Comparison of ENCODE assay signal across 16 mouse cellular contexts in genomic region chr10:119684377-119684826, GRCm38 (mm10).
DNase-seq lines count a peak whose midpoint lies in the region; ATAC-seq lines count a peak whose summit lies in the region.
"Had no signal": no experiment of that assay in that cellular context is flagged by ENCODE, and none has a peak within 500 bp of the region (broad histone marks: within the 10 kb centered on the region; RNA-seq: fewer than 3 reads in every experiment).

No protein-coding gene starts in this region.

- peak; percentile 73 for ATAC-seq in forebrain, embryonic 11.5 days (replicated peaks; ENCODE audit: low FRiP score)
- peak; percentile 78 for ATAC-seq in hindbrain, embryonic 16.5 days
- ATAC-seq in neural tube, embryonic 15.5 days (ENCODE audit: low FRiP score), result no peak; the same call in 1 of the 2 replicates
- ATAC-seq in cerebellum, adult (ENCODE audit: insufficient number of reproducible peaks, low FRiP score, low TSS enrichment), result no peak

- H3K36me3 ChIP-seq in forebrain, embryonic 11.5 days (ENCODE audit: control insufficient read depth, insufficient read depth, low read length), result no peaks in the 10 kb centered on the region
- H3K36me3 ChIP-seq in hindbrain, embryonic 16.5 days (ENCODE audit: control insufficient read depth, insufficient read depth, low read length), result no peaks in the 10 kb centered on the region
- H3K36me3 ChIP-seq in neural tube, embryonic 15.5 days, result no peaks in the 10 kb centered on the region

- 0 out of 2 replicates have a peak overlapping the region, but pooled peaks have one; percentile 2 for H3K4me2 ChIP-seq in forebrain, embryonic 11.5 days (ENCODE audit: low read depth, low read length, severe bottlenecking)
- no peak overlapping the region for H3K4me2 ChIP-seq in hindbrain, embryonic 16.5 days (ENCODE audit: low read length)
- H3K4me2 ChIP-seq in neural tube, embryonic 15.5 days, result no peak overlapping the region
- H3K4me2 ChIP-seq: liver, embryonic 11.5 days had no signal

- WGBS in forebrain, embryonic 11.5 days, result 42% methylated on average over 3 of the region's 3 CpGs
- WGBS in hindbrain, embryonic 16.5 days, result 11% methylated on average over 3 of the region's 3 CpGs
- 13% methylated on average over 3 of the region's 3 CpGs for WGBS in neural tube, embryonic 15.5 days

- peaks cover 10% of the 10 kb centered on the region for H3K4me1 ChIP-seq in forebrain, embryonic 11.5 days (replicated peaks; ENCODE audit: control insufficient read depth, insufficient read depth, low read length)
- H3K4me1 ChIP-seq in hindbrain, embryonic 16.5 days (ENCODE audit: control insufficient read depth, insufficient read depth, low read depth, low read length), result peaks cover 8% of the 10 kb centered on the region
- peaks cover 25% of the 10 kb centered on the region for H3K4me1 ChIP-seq in neural tube, embryonic 15.5 days

- peak; percentile 22 to 27 for DNase-seq in layer of hippocampus, postnatal 10 days (ENCODE audit: low spot score in 2 of 2)
- no peak for DNase-seq in layer of hippocampus, adult 9-11 months
- DNase-seq in forebrain, embryonic 11.5 days (ENCODE audit: low spot score), result peak; percentile 69
- no peak for DNase-seq in frontal cortex, postnatal 14 days (ENCODE audit: low spot score in 2 of 2)
- DNase-seq in kidney, adult 8-10 months, result no peak
- DNase-seq: adrenal gland, postnatal 10 days; B cell, adult 2 months; cerebellum, adult 8-10 months; kidney, adult 18-20 months; lung, postnatal 36 days; right cerebral cortex, postnatal 14 days had no signal

- H3K27ac ChIP-seq in forebrain, embryonic 11.5 days (ENCODE audit: low read depth, low read length), result peak overlapping the region; percentile 33
- peak overlapping the region; percentile 34; the same call in 1 of the 2 replicates for H3K27ac ChIP-seq in hindbrain, embryonic 16.5 days (ENCODE audit: low read depth, low read length)
- H3K27ac ChIP-seq in neural tube, embryonic 15.5 days (replicated peaks), result peak overlapping the region; percentile 29; the same call in 1 of the 2 replicates

- no peaks in the 10 kb centered on the region for H3K9me3 ChIP-seq in forebrain, embryonic 11.5 days (ENCODE audit: control insufficient read depth, low read length)
- H3K9me3 ChIP-seq in hindbrain, embryonic 16.5 days (ENCODE audit: control insufficient read depth, low read length), result no peaks in the 10 kb centered on the region
- H3K9me3 ChIP-seq in neural tube, embryonic 15.5 days (replicated peaks), result no peaks in the 10 kb centered on the region

- no peak overlapping the region for H3K9ac ChIP-seq in forebrain, embryonic 11.5 days (ENCODE audit: low read length)
- no peak overlapping the region for H3K9ac ChIP-seq in hindbrain, embryonic 16.5 days (ENCODE audit: low read depth, low read length)
- no peak overlapping the region for H3K9ac ChIP-seq in neural tube, embryonic 15.5 days (replicated peaks)

- no peaks in the 10 kb centered on the region for H3K27me3 ChIP-seq in forebrain, embryonic 11.5 days (ENCODE audit: control insufficient read depth, insufficient read depth, low read length)
- H3K27me3 ChIP-seq in hindbrain, embryonic 16.5 days (replicated peaks; ENCODE audit: control insufficient read depth, insufficient read depth, low read length), result no peaks in the 10 kb centered on the region
- H3K27me3 ChIP-seq in neural tube, embryonic 15.5 days (replicated peaks), result no peaks in the 10 kb centered on the region

- H3K4me3 ChIP-seq in forebrain, embryonic 11.5 days (ENCODE audit: low read depth, low read length), result no peak overlapping the region
- no peak overlapping the region for H3K4me3 ChIP-seq in hindbrain, embryonic 16.5 days (ENCODE audit: low read length)
- no peak overlapping the region for H3K4me3 ChIP-seq in neural tube, embryonic 15.5 days (replicated peaks)
- H3K4me3 ChIP-seq: myocyte had no signal

Comparison
In these comparisons a context has a peak if more than half of its experiments do, and no peak if none do; other contexts are left out.
1. DNase-seq: peak in layer of hippocampus, postnatal 10 days (2 of 2) and forebrain, embryonic 11.5 days (single experiment); none in layer of hippocampus, adult 9-11 months (single experiment), frontal cortex, postnatal 14 days (0 of 2) and kidney, adult 8-10 months (0 of 2).
2. ATAC-seq: peak in forebrain, embryonic 11.5 days (single experiment) and hindbrain, embryonic 16.5 days (single experiment); none in neural tube, embryonic 15.5 days (single experiment) and cerebellum, adult (single experiment).
3. Peak in every context shown above with its lines, with median percentiles within 50 percentile points of each other: H3K27ac ChIP-seq.